Mouse (Mus musculus): ENCODE measurements at regions not wholly inside any gene's neighbourhood (a gene's known extent, or its start where the extent isn't known, plus 50 kb on each side); places are given as distances from the start of the nearest gene placed in this dataset.
"Not testable (repeated sequence)": the region's sequence is repeated elsewhere in the genome, so short reads cannot be mapped to it uniquely, and the experiment has no call there.

DNA sequence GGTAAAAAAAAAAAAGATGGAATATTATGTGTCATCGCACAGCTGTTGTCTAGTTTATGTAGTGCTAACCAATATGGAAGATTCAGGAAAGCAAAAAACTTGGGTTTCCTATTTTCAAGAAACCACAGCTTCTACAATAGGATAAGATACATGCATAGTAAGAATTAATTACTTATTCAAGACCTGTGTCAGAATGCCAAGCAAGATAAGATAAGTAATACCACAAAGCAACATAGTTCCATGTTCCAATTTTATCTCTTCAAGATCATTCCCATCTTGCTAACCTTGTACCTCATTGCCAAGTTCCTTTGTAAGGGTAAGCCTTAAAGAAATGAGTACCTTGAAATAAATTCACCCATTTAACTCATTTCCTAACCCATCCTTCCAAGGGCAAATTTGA, 131.7 kb upstream of the Nhs start:
- Histone ChIP-seq H3K27me3 (ENCODE audit: insufficient read depth, low read length) (no peaks in the 10 kb centered on the region), H3K9me3 (ENCODE audit: low read length) (no peaks in the 10 kb centered on the region), H3K4me3 (replicated peaks; ENCODE audit: low read length) (no peak overlapping the region), H3K36me3 (ENCODE audit: insufficient read depth, low read length) (no peaks in the 10 kb centered on the region), H3K4me1 (replicated peaks; ENCODE audit: low read depth, low read length) (no peaks in the 10 kb centered on the region)
- no peak for TF ChIP-seq NANOG (IDR thresholded peaks at IDR 0.05; ENCODE audit: borderline replicate concordance, low read length)
- TF ChIP-seq POU5F1 (IDR thresholded peaks at IDR 0.05; ENCODE audit: borderline replicate concordance, low read length) = no peak
- no peak for TF ChIP-seq CTCF (conservative IDR thresholded peaks at IDR 0.05; ENCODE audit: low read length)

DNA sequence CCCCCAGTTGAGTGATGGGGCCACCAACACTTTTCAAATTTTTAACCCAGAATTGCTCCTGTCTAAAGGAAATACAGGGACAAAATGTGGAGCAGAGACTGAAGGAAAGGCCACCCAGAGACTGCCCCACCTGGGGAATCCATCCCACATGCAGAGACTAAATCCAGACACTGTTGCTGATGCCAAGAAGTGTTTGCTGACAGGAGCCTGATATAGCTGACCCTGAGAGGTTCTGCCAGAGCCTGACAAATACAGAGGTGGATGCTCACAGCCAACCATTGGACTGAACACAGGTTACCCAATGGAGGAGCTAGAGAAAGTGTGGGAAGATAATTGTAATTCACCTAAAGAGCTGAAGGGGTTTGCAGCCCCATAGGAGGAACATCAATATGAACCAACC, 126.6 kb upstream of the Nhs start:
- H3K36me3 ChIP-seq (ENCODE audit: insufficient read depth, low read length); H3K4me3 ChIP-seq (replicated peaks; ENCODE audit: low read length); H3K9me3 ChIP-seq (ENCODE audit: low read length); H3K27me3 ChIP-seq (ENCODE audit: insufficient read depth, low read length); H3K4me1 ChIP-seq (replicated peaks; ENCODE audit: low read depth, low read length): not testable (repeated sequence)

DNA sequence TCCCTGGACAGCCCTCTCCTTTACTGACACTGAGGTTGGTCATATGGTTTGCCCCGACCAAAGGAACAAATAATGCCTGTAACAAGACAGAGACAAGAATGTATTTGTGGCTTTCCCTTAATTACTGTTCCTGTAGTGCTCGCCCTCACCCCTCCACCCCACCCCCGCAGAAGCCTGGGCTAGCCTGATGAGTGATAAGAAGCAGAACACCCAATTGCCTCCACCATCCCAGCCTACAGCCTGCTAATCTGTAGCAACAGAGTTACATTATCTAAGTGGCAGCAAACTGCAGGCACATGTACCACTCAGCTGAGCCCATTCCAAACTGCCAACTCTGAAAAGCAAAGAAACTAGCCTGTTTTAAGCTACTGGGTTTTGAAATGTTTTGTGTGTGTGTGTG, 124.7 kb upstream of the Nhs start:
- Histone ChIP-seq H3K36me3 (ENCODE audit: insufficient read depth, low read length) (no peaks in the 10 kb centered on the region), H3K27me3 (ENCODE audit: insufficient read depth, low read length) (no peaks in the 10 kb centered on the region), H3K9me3 (ENCODE audit: low read length) (no peaks in the 10 kb centered on the region), H3K4me1 (replicated peaks; ENCODE audit: low read depth, low read length) (no peaks in the 10 kb centered on the region), H3K4me3 (replicated peaks; ENCODE audit: low read length) (no peak overlapping the region)
- TF ChIP-seq CTCF (conservative IDR thresholded peaks at IDR 0.05; ENCODE audit: low read length) (no peak), NANOG (IDR thresholded peaks at IDR 0.05; ENCODE audit: borderline replicate concordance, low read length) (no peak), POU5F1 (IDR thresholded peaks at IDR 0.05; ENCODE audit: borderline replicate concordance, low read length) (no peak)

DNA sequence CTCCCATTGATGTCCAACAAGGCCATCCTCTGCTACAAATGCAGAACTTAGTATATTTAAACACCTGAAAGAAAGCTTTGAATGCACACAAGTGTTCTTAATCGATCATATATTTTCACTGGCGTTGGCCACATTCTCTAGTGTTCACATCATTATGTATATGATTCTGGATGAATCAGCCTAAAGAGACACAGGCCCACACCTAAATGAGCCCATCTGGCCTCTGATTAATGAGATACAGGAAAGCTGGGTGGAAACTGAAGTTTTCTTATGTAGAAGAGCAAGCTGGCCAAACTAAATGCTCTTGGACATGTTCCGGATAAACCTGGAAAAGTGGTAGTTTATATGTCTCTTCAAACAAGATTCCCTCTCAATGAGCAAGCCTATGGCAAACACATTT, 123.2 kb upstream of the Nhs start:
- H3K9me3 ChIP-seq (ENCODE audit: low read length) = no peaks in the 10 kb centered on the region
- H3K4me3 ChIP-seq (replicated peaks; ENCODE audit: low read length) = no peak overlapping the region
- H3K27me3 ChIP-seq (ENCODE audit: insufficient read depth, low read length) = no peaks in the 10 kb centered on the region
- no peaks in the 10 kb centered on the region for H3K4me1 ChIP-seq (replicated peaks; ENCODE audit: low read depth, low read length)
- TF ChIP-seq POU5F1 (IDR thresholded peaks at IDR 0.05; ENCODE audit: borderline replicate concordance, low read length) = no peak
- TF ChIP-seq CTCF (conservative IDR thresholded peaks at IDR 0.05; ENCODE audit: low read length) = no peak
- no peak for TF ChIP-seq NANOG (IDR thresholded peaks at IDR 0.05; ENCODE audit: borderline replicate concordance, low read length)
- H3K36me3 ChIP-seq (ENCODE audit: insufficient read depth, low read length) = no peaks in the 10 kb centered on the region

DNA sequence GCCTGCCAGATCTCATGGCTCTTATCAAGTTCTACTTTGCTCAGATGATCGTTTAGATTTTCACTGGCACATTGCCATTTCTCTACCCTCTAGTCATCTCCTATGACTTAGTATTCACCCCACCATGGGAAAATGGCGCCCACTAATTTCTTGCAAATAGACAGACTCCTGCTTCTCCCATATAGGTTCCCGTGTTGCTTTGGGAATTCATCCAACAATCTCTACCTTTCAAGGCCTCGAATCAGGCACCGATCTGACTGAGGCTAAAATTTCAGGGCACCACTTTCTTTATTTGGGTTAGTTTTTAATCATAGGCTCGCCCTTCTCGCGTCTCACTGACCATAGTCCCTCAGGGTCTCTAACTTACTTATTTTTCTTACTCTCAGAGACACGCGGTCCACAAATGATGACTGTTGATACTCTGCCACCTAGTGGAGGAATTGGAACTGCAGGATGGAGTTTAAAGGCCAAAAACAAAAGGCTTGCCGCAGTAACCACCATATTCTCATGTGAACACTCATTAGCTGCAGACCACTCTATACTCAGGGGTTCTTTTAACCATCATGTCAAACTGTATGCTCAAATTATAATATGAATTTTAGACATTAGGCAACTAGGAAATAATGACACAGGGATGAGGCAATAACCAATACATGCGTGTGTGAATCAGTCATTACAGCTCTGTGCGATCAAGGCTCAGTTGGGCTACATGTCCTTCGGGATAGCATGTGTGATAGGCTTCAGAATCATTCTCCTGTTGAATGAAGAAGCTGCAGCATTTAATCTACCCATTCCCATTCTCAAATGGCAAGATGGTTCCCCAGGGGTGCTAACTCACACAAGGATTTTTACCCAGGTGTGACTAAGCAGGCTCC, 119.5 kb upstream of the Nhs start:
- TF ChIP-seq NANOG (IDR thresholded peaks at IDR 0.05; ENCODE audit: borderline replicate concordance, low read length) (no peak), POU5F1 (IDR thresholded peaks at IDR 0.05; ENCODE audit: borderline replicate concordance, low read length) (no peak), CTCF (conservative IDR thresholded peaks at IDR 0.05; ENCODE audit: low read length) (peak; percentile 55)
- no peaks in the 10 kb centered on the region for H3K9me3 ChIP-seq (ENCODE audit: low read length)
- no peaks in the 10 kb centered on the region for H3K27me3 ChIP-seq (ENCODE audit: insufficient read depth, low read length)
- no peaks in the 10 kb centered on the region for H3K36me3 ChIP-seq (ENCODE audit: insufficient read depth, low read length)
- no peak overlapping the region for H3K4me3 ChIP-seq (replicated peaks; ENCODE audit: low read length)
- no peaks in the 10 kb centered on the region for H3K4me1 ChIP-seq (replicated peaks; ENCODE audit: low read depth, low read length)

DNA sequence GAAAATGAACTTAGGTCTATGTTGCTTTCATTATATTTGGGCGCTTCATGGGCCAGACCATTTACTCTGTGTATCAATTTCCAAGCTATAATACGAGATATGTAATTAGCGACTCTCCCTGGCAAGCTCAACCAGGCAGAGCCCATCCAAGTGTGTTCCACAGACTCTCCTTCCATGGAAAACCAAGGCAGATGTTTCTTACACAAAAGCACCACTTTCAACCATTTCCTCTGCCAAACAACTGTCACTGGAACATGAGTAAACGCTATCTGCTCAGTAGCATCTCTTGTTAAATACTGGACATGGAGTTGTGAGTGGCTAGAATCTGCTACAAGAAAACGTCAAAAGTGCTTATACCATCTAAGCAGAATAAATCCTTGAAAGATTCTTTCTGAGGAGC, 115.1 kb upstream of the Nhs start:
- Histone ChIP-seq H3K27me3 (ENCODE audit: insufficient read depth, low read length) (no peaks in the 10 kb centered on the region), H3K9me3 (ENCODE audit: low read length) (no peaks in the 10 kb centered on the region), H3K4me3 (replicated peaks; ENCODE audit: low read length) (no peak overlapping the region), H3K4me1 (replicated peaks; ENCODE audit: low read depth, low read length) (no peaks in the 10 kb centered on the region), H3K36me3 (ENCODE audit: insufficient read depth, low read length) (no peaks in the 10 kb centered on the region)
- no peak for TF ChIP-seq CTCF (conservative IDR thresholded peaks at IDR 0.05; ENCODE audit: low read length)
- TF ChIP-seq POU5F1 (IDR thresholded peaks at IDR 0.05; ENCODE audit: borderline replicate concordance, low read length) = no peak
- no peak for TF ChIP-seq NANOG (IDR thresholded peaks at IDR 0.05; ENCODE audit: borderline replicate concordance, low read length)

DNA sequence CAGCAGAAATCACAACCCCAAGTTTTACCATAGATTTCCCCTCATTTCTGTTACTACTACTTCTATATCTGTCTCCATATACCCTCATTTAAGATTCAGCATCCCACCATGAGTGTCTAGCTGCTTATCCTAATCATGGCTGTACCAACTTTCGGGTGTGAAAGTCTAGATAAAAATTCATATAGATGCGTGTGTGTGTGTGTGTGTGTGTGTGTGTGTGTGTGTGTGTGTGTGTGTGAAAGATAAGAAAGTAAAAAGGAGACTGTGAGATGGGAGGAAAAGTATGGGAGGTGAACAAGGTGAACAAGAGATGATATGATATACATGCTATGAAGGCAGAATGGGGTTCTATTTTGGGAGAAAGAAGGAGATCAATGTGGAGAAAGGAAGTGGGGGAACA, 111.7 kb upstream of the Nhs start:
- TF ChIP-seq CTCF (conservative IDR thresholded peaks at IDR 0.05; ENCODE audit: low read length) (no peak), POU5F1 (IDR thresholded peaks at IDR 0.05; ENCODE audit: borderline replicate concordance, low read length) (no peak), NANOG (IDR thresholded peaks at IDR 0.05; ENCODE audit: borderline replicate concordance, low read length) (no peak)
- no peaks in the 10 kb centered on the region for H3K4me1 ChIP-seq (replicated peaks; ENCODE audit: low read depth, low read length)
- H3K4me3 ChIP-seq (replicated peaks; ENCODE audit: low read length) = no peak overlapping the region
- no peaks in the 10 kb centered on the region for H3K36me3 ChIP-seq (ENCODE audit: insufficient read depth, low read length)
- no peaks in the 10 kb centered on the region for H3K9me3 ChIP-seq (ENCODE audit: low read length)
- no peaks in the 10 kb centered on the region for H3K27me3 ChIP-seq (ENCODE audit: insufficient read depth, low read length)

DNA sequence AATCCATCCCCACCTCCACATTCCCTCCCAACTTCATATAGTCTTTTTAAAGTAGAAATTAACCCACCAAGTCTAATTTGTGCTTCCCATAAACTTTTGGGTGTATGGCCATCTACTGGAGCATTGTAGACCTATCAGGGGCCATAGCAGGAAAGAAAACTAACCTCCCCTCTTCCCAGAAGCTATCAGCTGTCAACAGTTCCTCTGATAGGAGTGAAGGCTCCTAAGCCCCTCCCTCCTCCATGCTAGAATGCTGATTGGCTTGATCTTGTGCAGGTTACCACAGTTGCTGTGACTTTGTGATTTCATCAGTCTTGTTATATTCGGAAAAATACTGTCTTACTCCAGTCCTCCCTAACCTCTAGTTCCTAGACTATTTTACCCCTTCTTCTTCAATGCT, 109.4 kb upstream of the Nhs start:
- Histone ChIP-seq H3K4me1 (replicated peaks; ENCODE audit: low read depth, low read length) (no peaks in the 10 kb centered on the region), H3K27me3 (ENCODE audit: insufficient read depth, low read length) (no peaks in the 10 kb centered on the region), H3K4me3 (replicated peaks; ENCODE audit: low read length) (no peak overlapping the region), H3K9me3 (ENCODE audit: low read length) (no peaks in the 10 kb centered on the region), H3K36me3 (ENCODE audit: insufficient read depth, low read length) (no peaks in the 10 kb centered on the region)
- TF ChIP-seq POU5F1 (IDR thresholded peaks at IDR 0.05; ENCODE audit: borderline replicate concordance, low read length) = no peak
- TF ChIP-seq NANOG (IDR thresholded peaks at IDR 0.05; ENCODE audit: borderline replicate concordance, low read length) = no peak
- TF ChIP-seq CTCF (conservative IDR thresholded peaks at IDR 0.05; ENCODE audit: low read length) = no peak

DNA sequence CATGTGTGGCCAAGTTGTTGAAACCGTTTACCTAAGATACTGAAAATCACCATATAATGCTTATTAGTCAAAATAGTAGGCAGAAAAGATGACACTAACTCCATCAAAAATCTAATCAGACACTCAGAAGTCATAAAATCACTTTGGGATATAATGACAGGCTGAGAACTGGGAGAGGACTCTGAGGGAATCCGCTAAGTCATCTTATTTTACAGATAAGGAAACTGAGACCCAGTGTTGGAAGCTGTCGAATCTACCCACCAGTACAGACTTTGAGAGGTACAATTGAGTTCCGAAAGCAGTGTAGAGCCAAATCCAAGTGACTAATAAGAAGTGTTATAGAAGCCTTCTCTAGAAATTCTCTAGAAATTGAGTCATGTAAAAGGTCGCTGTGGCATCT, 108.6 kb upstream of the Nhs start:
- no peaks in the 10 kb centered on the region for H3K4me1 ChIP-seq (replicated peaks; ENCODE audit: low read depth, low read length)
- H3K4me3 ChIP-seq (replicated peaks; ENCODE audit: low read length) = no peak overlapping the region
- H3K36me3 ChIP-seq (ENCODE audit: insufficient read depth, low read length) = no peaks in the 10 kb centered on the region
- H3K27me3 ChIP-seq (ENCODE audit: insufficient read depth, low read length) = no peaks in the 10 kb centered on the region
- no peaks in the 10 kb centered on the region for H3K9me3 ChIP-seq (ENCODE audit: low read length)
- TF ChIP-seq CTCF (conservative IDR thresholded peaks at IDR 0.05; ENCODE audit: low read length) = no peak
- TF ChIP-seq NANOG (IDR thresholded peaks at IDR 0.05; ENCODE audit: borderline replicate concordance, low read length) = no peak
- no peak for TF ChIP-seq POU5F1 (IDR thresholded peaks at IDR 0.05; ENCODE audit: borderline replicate concordance, low read length)

Measured in E14TG2a.4 (cell line).